In genomic region chr6:28898836-28899235, GRCm38 (mm10) we compare ENCODE assay signal across 9 mouse cellular contexts.
DNase-seq lines count a peak whose midpoint lies in the region; ATAC-seq and TF ChIP-seq lines count a peak whose summit lies in the region.
"Had no signal": no experiment of that assay in that cellular context is flagged by ENCODE, and none has a peak within 500 bp of the region (broad histone marks: within the 10 kb centered on the region; RNA-seq: fewer than 3 reads in every experiment).

No protein-coding gene starts in this region.

- no peaks in the 10 kb centered on the region for H3K36me3 ChIP-seq in forebrain, embryonic 14.5 days (ENCODE audit: control insufficient read depth, insufficient read depth, low read length)
- H3K36me3 ChIP-seq in forebrain, embryonic 13.5 days (ENCODE audit: poor library complexity, severe bottlenecking), result no peaks in the 10 kb centered on the region

- DNase-seq in forebrain, embryonic 14.5 days (ENCODE audit: low spot score), result no peak
- peak; percentile 28 for DNase-seq in urinary bladder, postnatal 14 days (ENCODE audit: low spot score)
- no peak for DNase-seq in urinary bladder, postnatal 10 days (ENCODE audit: low spot score)
- DNase-seq in induced T-regulatory cell, adult 2 months (ENCODE audit: low read depth), result peak; percentile 63
- peak; percentile 55 for DNase-seq in lung, postnatal 10 days
- peak; percentile 9 for DNase-seq in spleen, adult 12 weeks (ENCODE audit: low spot score)

- no peak overlapping the region for H3K27ac ChIP-seq in forebrain, embryonic 14.5 days (ENCODE audit: low read depth, low read length)
- no peak overlapping the region for H3K27ac ChIP-seq in forebrain, embryonic 13.5 days
- no peak overlapping the region for H3K27ac ChIP-seq in cortical plate, adult 2 months (ENCODE audit: insufficient read depth, low read length)

- TF ChIP-seq CTCF in cortical plate, adult 2 months (IDR thresholded peaks at IDR 0.05; ENCODE audit: extremely low read depth, insufficient read depth, low read length), result peak; percentile 62

- H3K9me3 ChIP-seq in forebrain, embryonic 14.5 days (replicated peaks; ENCODE audit: control insufficient read depth, low read length), result no peaks in the 10 kb centered on the region
- H3K9me3 ChIP-seq in forebrain, embryonic 13.5 days (replicated peaks), result no peaks in the 10 kb centered on the region

- no peaks in the 10 kb centered on the region for H3K27me3 ChIP-seq in forebrain, embryonic 14.5 days (replicated peaks; ENCODE audit: control insufficient read depth, insufficient read depth, low read length)
- H3K27me3 ChIP-seq in forebrain, embryonic 13.5 days, result peaks cover 25% of the 10 kb centered on the region
- H3K27me3 ChIP-seq: Patski had no signal

- no peaks in the 10 kb centered on the region for H3K4me1 ChIP-seq in forebrain, embryonic 14.5 days (ENCODE audit: control insufficient read depth, insufficient read depth, low read length)
- peaks cover 12% of the 10 kb centered on the region; the same call in 1 of the 2 replicates for H3K4me1 ChIP-seq in forebrain, embryonic 13.5 days
- no peaks in the 10 kb centered on the region for H3K4me1 ChIP-seq in cortical plate, adult 2 months (ENCODE audit: control insufficient read depth, insufficient read depth, low read length)

- 18% methylated on average over 10 of the region's 10 CpGs for WGBS in forebrain, embryonic 14.5 days
- 12% methylated on average over 10 of the region's 10 CpGs for WGBS in forebrain, embryonic 13.5 days

- H3K9ac ChIP-seq in forebrain, embryonic 14.5 days (ENCODE audit: low read length), result no peak overlapping the region
- H3K9ac ChIP-seq in forebrain, embryonic 13.5 days, result no peak overlapping the region

- H3K4me2 ChIP-seq in forebrain, embryonic 14.5 days (ENCODE audit: low read length), result no peak overlapping the region
- H3K4me2 ChIP-seq in forebrain, embryonic 13.5 days, result no peak overlapping the region

- TF ChIP-seq POLR2A in cortical plate, adult 2 months (IDR thresholded peaks at IDR 0.05; ENCODE audit: extremely low read depth, insufficient read depth, low read length), result no peak

- peak; percentile 32; the same call in 1 of the 2 replicates for ATAC-seq in forebrain, embryonic 14.5 days
- no peak; the same call in 1 of the 2 replicates for ATAC-seq in forebrain, embryonic 13.5 days
- ATAC-seq: Patski had no signal

- no peak overlapping the region for H3K4me3 ChIP-seq in forebrain, embryonic 14.5 days (ENCODE audit: low read depth, low read length)
- H3K4me3 ChIP-seq in forebrain, embryonic 13.5 days, result no peak overlapping the region
- no peak overlapping the region for H3K4me3 ChIP-seq in cortical plate, adult 2 months (ENCODE audit: insufficient read depth, low read length)

Comparison
In these comparisons a context has a peak if more than half of its experiments do, and no peak if none do; other contexts are left out.
1. DNase-seq: peak in urinary bladder, postnatal 14 days (single experiment), induced T-regulatory cell, adult 2 months (single experiment), lung, postnatal 10 days (single experiment) and spleen, adult 12 weeks (single experiment); none in forebrain, embryonic 14.5 days (single experiment) and urinary bladder, postnatal 10 days (single experiment).